Mouse (Mus musculus) G1E (cell line): ENCODE data around the gene Bbs9.

Source experiments
- CTCF ChIP-seq: IDR thresholded peaks from 2 replicates; pipeline ENCODE4 v1.5.1; 2012; ENCODE audit warnings: low read depth, low read length, inconsistent platforms, mixed read lengths
- GATA1 ChIP-seq: IDR thresholded peaks from 2 replicates; pipeline ENCODE4 v1.6.1; 2012; ENCODE audit warnings: borderline replicate concordance, low read length, inconsistent platforms, mixed read lengths
- GATA2 ChIP-seq: IDR thresholded peaks from 2 replicates; pipeline ENCODE4 v1.6.1; 2012; ENCODE audit warnings: low read depth, low read length, inconsistent platforms, borderline replicate concordance
- POLR2AphosphoS5 ChIP-seq: IDR thresholded peaks from 2 replicates; pipeline ENCODE4 v1.6.1; 2012; ENCODE audit warnings: low read depth, low read length, inconsistent platforms; ENCODE audit not compliant: insufficient replicate concordance
- TAL1 ChIP-seq: conservative IDR thresholded peaks from 2 replicates; pipeline ENCODE4 v1.6.1; 2012; ENCODE audit warnings: low read depth, low read length, inconsistent platforms, mixed read lengths

- TF ChIP-seq GATA1 (no peak), CTCF (no peak), TAL1 (no peak), POLR2AphosphoS5 (no peak), GATA2 (no peak)
Observed at GRCm38 (mm10) chr9:22434101-22434500, 41.4 kb upstream of the Bbs9 start.
